Mouse (Mus musculus): ENCODE measurements around the gene Vcl.

Gene Vcl

GRCm38 (mm10) chr14:20938860-20939259 is 9.7 kb downstream of the Vcl start:
- no peak for DNase-seq (ENCODE audit: low spot score)

- DNase-seq (ENCODE audit: low spot score) = no peak
These were observed 16.1 kb downstream of the Vcl start for GRCm38 (mm10) chr14:20945296-20945695.

- DNase-seq (ENCODE audit: low spot score) = no peak
These were observed 26.8 kb downstream of the Vcl start for GRCm38 (mm10) chr14:20956021-20956420.

- DNase-seq (ENCODE audit: low spot score) = no peak
These were observed 29.8 kb downstream of the Vcl start for GRCm38 (mm10) chr14:20958971-20959370.

GRCm38 (mm10) chr14:20962466-20962865 is 33.3 kb downstream of the Vcl start:
- DNase-seq (ENCODE audit: low spot score) = no peak

GRCm38 (mm10) chr14:20962906-20963305 is 33.7 kb downstream of the Vcl start:
- DNase-seq (ENCODE audit: low spot score) = no peak

GRCm38 (mm10) chr14:20963863-20964262 is 34.7 kb downstream of the Vcl start:
- no peak for DNase-seq (ENCODE audit: low spot score)

- no peak for DNase-seq (ENCODE audit: low spot score)
These were observed 35.1 kb downstream of the Vcl start for GRCm38 (mm10) chr14:20964285-20964684.

GRCm38 (mm10) chr14:20966959-20967670 is 37.9 kb downstream of the Vcl start:
- no peak for DNase-seq (ENCODE audit: low spot score)

- no peak for DNase-seq (ENCODE audit: low spot score)
These were observed 39.9 kb downstream of the Vcl start for GRCm38 (mm10) chr14:20969066-20969465.

GRCm38 (mm10) chr14:20970389-20970788 is 41.2 kb downstream of the Vcl start:
- no peak for DNase-seq (ENCODE audit: low spot score)

- DNase-seq (ENCODE audit: low spot score) = no peak
These were observed 41.7 kb downstream of the Vcl start for GRCm38 (mm10) chr14:20970927-20971326.

- no peak for DNase-seq (ENCODE audit: low spot score)
These were observed 44.6 kb downstream of the Vcl start for GRCm38 (mm10) chr14:20973821-20974220.

- no peak for DNase-seq (ENCODE audit: low spot score)
These were observed 47.5 kb downstream of the Vcl start for GRCm38 (mm10) chr14:20976741-20977140.

GRCm38 (mm10) chr14:20977726-20978125 is 48.5 kb downstream of the Vcl start:
- DNase-seq (ENCODE audit: low spot score) = no peak

GRCm38 (mm10) chr14:20983832-20984231 is 54.6 kb downstream of the Vcl start:
- no peak for DNase-seq (ENCODE audit: low spot score)

- DNase-seq (ENCODE audit: low spot score) = no peak
These were observed 56.3 kb downstream of the Vcl start for GRCm38 (mm10) chr14:20985482-20985881.

- no peak for DNase-seq (ENCODE audit: low spot score)
These were observed 62.3 kb downstream of the Vcl start for GRCm38 (mm10) chr14:20991492-20991891.

- DNase-seq (ENCODE audit: low spot score) = no peak
These were observed 64.0 kb downstream of the Vcl start for GRCm38 (mm10) chr14:20993067-20993691.

- no peak for DNase-seq (ENCODE audit: low spot score)
These were observed 65.3 kb downstream of the Vcl start for GRCm38 (mm10) chr14:20994475-20994874.

- no peak for DNase-seq (ENCODE audit: low spot score)
These were observed 66.3 kb downstream of the Vcl start for GRCm38 (mm10) chr14:20995497-20995896.

GRCm38 (mm10) chr14:20996361-20996760 is 67.2 kb downstream of the Vcl start:
- no peak for DNase-seq (ENCODE audit: low spot score)

GRCm38 (mm10) chr14:20997548-20997947 is 68.3 kb downstream of the Vcl start:
- DNase-seq (ENCODE audit: low spot score) = no peak

- no peak for DNase-seq (ENCODE audit: low spot score)
These were observed 70.4 kb downstream of the Vcl start for GRCm38 (mm10) chr14:20999617-21000016.

All from ovary, postnatal 10 days (tissue).